Mouse (Mus musculus) thymus, postnatal 0 days (tissue): ENCODE measurements around the gene Lrfn3. TPM values are rescaled to one million over a fixed set of nuclear protein-coding genes. Genes with fewer than 3 reads are reported as not detected.

ENCODE experiments used
- DNase-seq: peaks from one replicate; pipeline ENCODE4 v3.0.0-alpha.2; 2015; ENCODE audit warnings: low spot score
- polyA plus RNA-seq: library from polyadenylated mRNA; unstranded; fragments of >200 nt; fragmentation: Nextera tagmentation; extraction: Ambion mirVana; gene quantifications from 2 replicates; pipeline ENCODE4 v1.2.1, GENCODE M21; 2015

The Lrfn3 gene
- polyA plus RNA-seq: 0.14 and 0.18 TPM in 2 replicates

- DNase-seq: peak; percentile 12
These were observed at the start of gene Lrfn3 for GRCm38 (mm10) chr7:30362652-30363343. Gene Lrfn3, minus strand, starts transcription at chr7:30362772.

GRCm38 (mm10) chr7:30411023-30411422 is 48.5 kb upstream of the Lrfn3 start:
- no peak for DNase-seq

- DNase-seq: no peak
These were observed 47.2 kb upstream of the Lrfn3 start for GRCm38 (mm10) chr7:30409789-30410188.

- DNase-seq: no peak
These were observed 46.1 kb upstream of the Lrfn3 start for GRCm38 (mm10) chr7:30408639-30409038.

GRCm38 (mm10) chr7:30402343-30402742 is 39.8 kb upstream of the Lrfn3 start:
- DNase-seq: no peak

GRCm38 (mm10) chr7:30399671-30400070 is 37.1 kb upstream of the Lrfn3 start:
- DNase-seq: no peak

- peak; percentile 55 for DNase-seq
These were observed 32.3 kb upstream of the Lrfn3 start for GRCm38 (mm10) chr7:30394871-30395270.

GRCm38 (mm10) chr7:30394379-30394778 is 31.8 kb upstream of the Lrfn3 start:
- DNase-seq: peak; percentile 88

- peak; percentile 42 for DNase-seq
These were observed 31.1 kb upstream of the Lrfn3 start for GRCm38 (mm10) chr7:30393631-30394030.

GRCm38 (mm10) chr7:30392746-30393520 is 30.4 kb upstream of the Lrfn3 start:
- no peak for DNase-seq

GRCm38 (mm10) chr7:30384106-30384505 is 21.5 kb upstream of the Lrfn3 start:
- no peak for DNase-seq

- DNase-seq: no peak
These were observed 17.5 kb upstream of the Lrfn3 start for GRCm38 (mm10) chr7:30380061-30380460.

- peak; percentile 94 for DNase-seq
These were observed 11.0 kb upstream of the Lrfn3 start for GRCm38 (mm10) chr7:30373501-30373962.

- no peak for DNase-seq
These were observed 4.9 kb upstream of the Lrfn3 start for GRCm38 (mm10) chr7:30367466-30367865.

GRCm38 (mm10) chr7:30363344-30363738 is 769 bp upstream of the Lrfn3 start:
- no peak for DNase-seq

GRCm38 (mm10) chr7:30360028-30360427 is 2.5 kb downstream of the Lrfn3 start:
- no peak for DNase-seq

GRCm38 (mm10) chr7:30359276-30359865 is 3.2 kb downstream of the Lrfn3 start:
- DNase-seq: no peak

GRCm38 (mm10) chr7:30358378-30359186 is 4.0 kb downstream of the Lrfn3 start:
- DNase-seq: no peak

GRCm38 (mm10) chr7:30354059-30354458 is 8.5 kb downstream of the Lrfn3 start:
- DNase-seq: no peak

- DNase-seq: peak; percentile 44
These were observed 9.2 kb downstream of the Lrfn3 start for GRCm38 (mm10) chr7:30353279-30353822.

GRCm38 (mm10) chr7:30347828-30348227 is 14.7 kb downstream of the Lrfn3 start:
- DNase-seq: peak; percentile 65
